Mouse (Mus musculus): Measurements from ENCODE around the gene Ssh3.

- TF ChIP-seq CTCF (IDR thresholded peaks at IDR 0.05) = no peak
- no peak for TF ChIP-seq EP300 (IDR thresholded peaks at IDR 0.05)
Observed at GRCm38 (mm10) chr19:4280425-4280824, 11.4 kb upstream of the Ssh3 start.

Data from lung, postnatal 0 days (tissue).